Mouse (Mus musculus) adrenal gland, adult 2 months (tissue): ENCODE results near the gene Them7. TPM values are rescaled to one million over a fixed set of nuclear protein-coding genes. Genes with fewer than 3 reads are reported as not detected.

Experiments used
- DNase-seq: peaks from one replicate; pipeline ENCODE4 v3.0.0; 2021
- polyA plus RNA-seq: library from polyadenylated mRNA; depleted of rRNA; stranded (reverse); fragments of >200 nt; gene quantifications from 2 replicates; pipeline ENCODE4 v1.2.3, GENCODE M21; 2012
- total RNA-seq, 2 experiments: library from RNA; stranded (reverse); gene quantifications; 2 replicates each; pipeline ENCODE4 v1.2.3; 2021

The Them7 gene
- total and polyA plus RNA-seq, 3 experiments, result 0.16 to 0.84 (median 0.76) TPM

DNA sequence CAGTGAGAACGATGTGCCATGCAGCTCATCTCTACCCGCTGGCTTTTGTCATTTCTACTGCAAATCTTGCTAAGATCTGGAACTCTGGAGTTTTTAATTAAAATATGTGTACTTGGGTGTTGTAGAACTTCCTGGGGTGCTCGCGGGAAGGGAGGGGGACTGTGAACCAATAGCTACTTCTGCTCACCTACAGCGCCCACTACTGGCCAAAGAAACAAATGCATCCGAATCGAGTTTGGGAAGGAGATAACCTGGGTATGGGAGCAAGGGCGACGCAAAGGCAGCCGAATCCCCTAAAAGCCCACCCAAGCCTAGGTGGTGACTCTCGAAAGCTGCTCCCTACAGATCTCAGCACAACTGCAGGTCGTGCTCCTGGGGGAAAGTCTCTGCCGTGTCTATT is 87.3 kb downstream of the Them7 start:
- no peak for DNase-seq

DNA sequence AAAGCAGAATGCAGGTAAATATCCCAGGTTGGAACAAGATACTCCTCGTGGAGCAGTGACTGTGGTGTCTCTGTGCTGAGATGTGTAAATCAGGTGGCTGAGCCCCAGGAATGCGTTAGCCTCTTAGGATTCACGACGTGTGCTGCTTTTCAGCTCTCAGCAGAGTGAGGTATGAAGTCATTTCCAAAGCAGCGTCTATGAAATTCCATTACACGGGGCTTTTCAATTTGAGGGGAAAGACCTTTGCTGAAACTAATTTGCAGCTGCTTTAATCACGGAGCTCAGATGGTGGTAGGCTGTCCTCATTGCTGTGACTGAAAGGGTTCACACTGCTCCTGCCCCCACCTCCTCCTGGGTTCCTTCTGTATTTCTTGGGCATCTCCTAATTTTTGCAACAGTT is 87.9 kb downstream of the Them7 start:
- no peak for DNase-seq

DNA sequence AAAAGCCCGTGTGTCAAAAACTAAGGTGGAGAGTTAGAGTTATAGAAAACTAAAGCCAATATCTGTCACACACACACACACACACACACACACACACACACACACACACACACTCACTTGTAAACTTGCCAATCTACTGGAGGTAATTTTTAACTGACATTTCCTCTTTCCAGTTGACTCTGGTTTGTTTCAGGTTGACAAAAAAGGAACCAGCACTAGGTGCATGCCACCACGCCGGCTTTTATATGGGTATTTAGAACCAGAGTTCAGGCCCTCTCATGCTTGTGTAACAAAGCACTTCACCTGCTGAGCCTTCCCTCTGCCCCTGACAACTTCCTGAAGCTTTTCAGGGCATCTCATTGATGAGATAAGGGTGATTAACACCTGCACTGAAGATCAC is 89.0 kb downstream of the Them7 start:
- DNase-seq, result no peak

DNA sequence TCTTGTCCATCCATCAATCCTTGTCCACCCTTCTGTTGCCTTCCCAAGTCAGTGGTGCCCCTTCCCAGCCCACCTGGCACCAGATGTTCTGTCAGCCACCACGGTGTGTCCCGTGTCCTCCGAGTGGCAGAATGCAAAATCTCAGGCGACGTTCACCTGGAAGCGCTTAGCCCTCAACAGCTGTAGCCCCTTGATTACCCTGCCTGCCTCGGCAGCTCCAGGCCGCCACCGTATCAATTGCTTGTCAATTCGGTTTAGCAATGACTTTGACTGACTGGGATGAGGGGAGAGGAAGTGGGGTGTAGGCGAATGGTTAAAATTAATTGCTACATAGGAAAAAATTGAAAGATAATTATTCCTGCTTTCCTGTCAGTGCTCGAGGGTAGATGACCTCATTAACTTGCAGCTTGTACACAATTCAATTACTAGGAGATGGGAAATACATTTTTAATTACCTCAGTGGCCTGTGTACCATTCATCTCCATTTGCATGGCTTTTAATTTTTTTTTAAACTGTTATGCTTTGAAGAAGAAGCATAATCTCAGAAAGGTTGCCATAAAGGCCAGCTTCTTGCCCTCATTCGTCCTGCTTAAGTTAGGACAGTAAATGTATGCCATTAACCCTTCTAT is 93.5 kb downstream of the Them7 start:
- no peak for DNase-seq

- DNase-seq, result no peak
Observed at GRCm38 (mm10) chr2:105326067-105326466, 101.9 kb downstream of the Them7 start.

DNA sequence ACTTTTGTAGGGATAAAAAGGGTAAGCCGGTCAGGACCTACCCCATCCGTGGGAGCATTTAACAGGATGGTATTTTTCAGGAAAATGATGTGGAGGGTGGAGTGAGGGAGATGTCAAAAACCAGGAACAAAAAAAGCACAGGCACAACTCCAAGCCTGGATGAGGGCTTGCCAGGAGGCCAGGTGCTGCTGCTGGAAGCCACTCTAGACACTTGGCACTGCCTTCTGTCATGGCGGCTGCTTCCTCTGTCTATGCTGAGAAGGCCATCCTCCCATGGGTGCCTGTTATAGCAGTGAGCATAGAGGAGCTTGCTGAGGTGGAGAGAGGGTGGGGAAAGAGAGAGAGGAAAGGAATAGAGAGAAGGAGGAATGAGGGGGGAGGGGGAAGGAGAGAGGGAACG is 105.9 kb downstream of the Them7 start:
- no peak for DNase-seq

GRCm38 (mm10) chr2:105333107-105333506 is 109.0 kb downstream of the Them7 start:
- DNase-seq, result no peak

DNA sequence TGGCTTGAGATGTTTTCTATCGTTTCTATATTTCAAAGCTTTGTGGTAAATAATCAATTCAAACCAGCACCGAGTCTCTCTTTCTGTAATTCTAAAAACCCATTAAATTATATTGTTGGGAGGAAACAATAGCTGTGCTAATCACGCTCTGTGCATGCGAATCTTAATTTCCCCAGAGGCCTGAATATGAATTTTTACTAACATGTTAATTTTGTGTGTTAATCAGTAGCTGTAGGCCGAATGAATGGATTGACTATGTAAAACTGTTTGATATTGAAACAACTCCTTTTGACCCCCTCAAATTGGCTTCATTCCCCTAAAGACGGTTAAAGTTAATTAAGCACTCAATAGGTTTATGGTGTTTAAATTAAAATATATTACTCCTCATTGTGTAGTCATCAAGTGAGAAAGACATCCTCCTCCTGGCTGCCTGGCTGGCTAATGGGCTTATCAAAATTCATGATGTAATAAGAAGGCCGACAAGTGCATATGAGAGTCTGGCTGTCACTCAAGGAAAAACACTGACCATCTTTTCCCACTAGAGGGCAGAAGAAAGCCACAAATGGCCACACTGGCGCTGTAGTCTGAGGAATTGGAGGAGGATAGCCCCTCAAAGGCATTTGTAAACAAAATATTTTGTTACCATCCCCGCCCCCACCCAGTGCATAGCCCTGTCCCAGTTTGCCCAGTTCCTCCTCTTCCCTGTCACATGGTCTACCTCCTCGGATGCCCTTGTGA is 110.0 kb downstream of the Them7 start:
- DNase-seq, result peak; percentile 50

GRCm38 (mm10) chr2:105335661-105336060 is 111.5 kb downstream of the Them7 start:
- no peak for DNase-seq

GRCm38 (mm10) chr2:105336314-105337027 is 112.4 kb downstream of the Them7 start:
- no peak for DNase-seq

- no peak for DNase-seq
Observed at GRCm38 (mm10) chr2:105337171-105337875, 113.2 kb downstream of the Them7 start.

DNA sequence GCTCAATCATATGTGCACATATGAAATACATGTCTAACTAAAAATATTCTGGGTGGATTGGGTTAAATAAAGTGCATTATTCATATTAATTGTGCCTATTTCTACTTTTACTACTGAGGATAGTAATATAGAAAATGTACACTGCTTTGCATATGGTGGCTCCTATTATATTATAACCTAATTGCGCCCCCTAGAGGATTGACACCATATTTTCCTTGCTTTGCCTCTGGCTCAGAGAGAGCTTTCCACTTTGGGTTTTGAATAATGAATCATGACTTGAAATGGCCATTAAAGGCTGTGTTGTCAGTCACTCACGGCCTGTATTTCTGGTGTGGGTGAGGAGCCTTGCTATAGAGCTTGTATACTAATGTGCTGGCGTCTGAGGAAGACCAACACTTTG is 115.9 kb downstream of the Them7 start:
- no peak for DNase-seq

- DNase-seq, result no peak
Observed at GRCm38 (mm10) chr2:105348886-105349285, 124.8 kb downstream of the Them7 start.

DNA sequence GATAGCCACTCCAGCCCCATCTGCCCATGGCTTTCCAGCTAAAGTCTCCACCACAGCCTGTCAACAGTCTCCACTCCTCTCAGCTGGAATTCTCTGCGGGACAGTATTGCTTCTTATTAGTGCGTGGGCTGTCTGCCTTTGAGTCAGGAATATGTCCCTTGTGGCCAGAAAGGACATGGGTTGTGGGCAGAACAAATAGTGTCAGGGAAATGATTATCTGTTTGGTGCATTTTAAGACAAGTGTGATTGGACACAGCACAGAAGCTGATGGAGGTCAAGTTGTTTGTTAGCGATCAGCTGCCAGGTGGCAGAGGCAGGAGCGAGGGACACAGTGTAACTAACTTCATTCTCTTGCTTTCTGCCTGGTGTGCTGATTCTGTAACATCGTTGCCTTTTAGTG is 132.7 kb downstream of the Them7 start:
- DNase-seq, result no peak

DNA sequence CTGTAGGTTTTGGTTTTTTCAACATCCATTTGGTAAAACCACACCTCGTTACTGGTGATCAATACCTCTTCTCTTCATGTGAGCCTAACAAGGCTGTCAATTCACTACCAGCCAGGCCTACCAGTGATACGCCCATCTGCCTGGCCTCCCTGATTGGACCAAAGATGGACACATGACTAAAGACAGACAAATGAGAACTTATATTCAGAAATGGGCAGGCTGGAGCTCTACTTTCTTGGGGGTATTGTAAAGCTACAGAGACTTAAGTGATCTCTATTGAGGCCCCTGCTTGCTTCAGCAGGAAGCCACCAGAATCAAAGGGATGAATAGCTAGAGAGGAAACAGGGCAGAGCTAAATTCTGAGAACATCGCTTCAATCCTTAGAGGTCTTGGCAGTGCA is 133.9 kb downstream of the Them7 start:
- no peak for DNase-seq

- DNase-seq, result no peak
Observed at GRCm38 (mm10) chr2:105367623-105368022, 143.5 kb downstream of the Them7 start.

- no peak for DNase-seq
Observed at GRCm38 (mm10) chr2:105370240-105370639, 146.1 kb downstream of the Them7 start.

- DNase-seq, result no peak
Observed at GRCm38 (mm10) chr2:105370698-105371097, 146.6 kb downstream of the Them7 start.

DNA sequence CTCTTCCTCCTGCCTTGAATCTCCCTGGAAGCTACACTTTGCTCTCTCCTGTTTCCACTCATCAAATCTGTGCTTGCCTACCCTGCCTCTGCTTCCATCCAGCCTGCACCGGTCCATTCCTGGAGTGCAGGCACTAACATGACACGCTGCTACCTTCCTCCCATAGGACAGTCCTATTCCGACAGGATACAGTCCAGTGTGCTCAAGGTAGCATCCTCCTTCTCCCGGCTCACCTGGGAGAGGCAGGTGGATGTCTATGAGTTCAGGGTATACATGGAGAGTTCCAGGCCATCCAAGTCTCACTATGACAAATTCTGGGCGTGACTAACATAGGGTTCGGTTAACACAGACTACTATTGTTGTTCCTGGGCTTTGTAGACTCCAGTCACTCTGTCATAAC is 148.0 kb downstream of the Them7 start:
- DNase-seq, result no peak

- no peak for DNase-seq
Observed at GRCm38 (mm10) chr2:105372727-105373126, 148.6 kb downstream of the Them7 start.

GRCm38 (mm10) chr2:105373658-105374057 is 149.5 kb downstream of the Them7 start:
- no peak for DNase-seq

DNA sequence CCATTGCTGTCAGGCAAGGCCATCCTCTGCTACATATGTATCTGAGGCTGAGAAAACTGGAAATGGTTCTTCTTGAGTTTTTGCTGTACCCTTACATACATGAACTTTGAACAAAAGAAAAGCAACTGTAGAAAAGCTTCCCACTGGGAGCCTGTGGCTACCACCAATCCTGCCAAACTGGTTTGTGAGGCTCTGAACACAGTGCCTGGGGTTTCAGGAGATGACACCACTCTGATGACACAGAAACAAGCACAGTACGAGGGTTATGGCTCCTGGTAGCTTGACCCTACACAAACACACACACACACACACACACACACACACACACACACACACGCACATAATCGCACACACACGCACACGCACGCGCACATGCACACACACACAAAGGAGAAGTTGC is 151.1 kb downstream of the Them7 start:
- DNase-seq, result no peak

GRCm38 (mm10) chr2:105375705-105376104 is 151.6 kb downstream of the Them7 start:
- no peak for DNase-seq
